Mouse (Mus musculus) layer of hippocampus, postnatal 36 days (tissue): ENCODE measurements around the gene Prkar1b. TPM values are rescaled to one million over a fixed set of nuclear protein-coding genes. Genes with fewer than 3 reads are reported as not detected.

ENCODE experiments used
- total RNA-seq, 2 experiments: library from RNA; stranded (reverse); gene quantifications; 2 replicates each; pipeline ENCODE4 v1.2.3; 2021

The Prkar1b gene
- total RNA-seq, 2 experiments from 2014 or later = 397 to 416 TPM

Other genes starting within 250 kb of the Prkar1b start
- gene Pdgfa, start 152.6 kb downstream of the Prkar1b start, total RNA-seq = 10 to 100 TPM; 36.1 to 40.8 TPM
- 1 to 10 TPM; 8.0 to 8.4 TPM for gene Dnaaf5, start 222 bp upstream of the Prkar1b start, total RNA-seq
- 10 to 100 TPM; 78.6 to 82.1 TPM for gene Sun1, start 50.6 kb upstream of the Prkar1b start, total RNA-seq
- 10 to 100 TPM; 52.6 to 55.3 TPM for gene Get4, start 102.3 kb upstream of the Prkar1b start, total RNA-seq
- gene Adap1, start 175.6 kb upstream of the Prkar1b start, total RNA-seq = 100 to 1,000 TPM; 179 to 185 TPM
- gene Cox19, start 201.4 kb upstream of the Prkar1b start, total RNA-seq = 10 to 100 TPM; 68.6 to 76.3 TPM
- not detected for gene Cyp2w1, start 202.6 kb upstream of the Prkar1b start, total RNA-seq
- gene Gpr146, start 227.7 kb upstream of the Prkar1b start, total RNA-seq = 10 to 100 TPM; 11.0 to 13.1 TPM